Mouse (Mus musculus) spleen, adult 2 months (tissue): ENCODE results near the gene Radil.

Source experiments
- CTCF ChIP-seq: fragments of 200-500 bp; IDR thresholded peaks from 2 replicates; pipeline ENCODE4 v1.5.1; 2011; ENCODE audit warnings: mild to moderate bottlenecking, inconsistent platforms; ENCODE audit not compliant: insufficient read depth, insufficient read length, insufficient replicate concordance; ENCODE audit errors: extremely low read depth
- POLR2A ChIP-seq: fragments of 200-500 bp; IDR thresholded peaks from 2 replicates; pipeline ENCODE4 v1.6.1; 2011; ENCODE audit warnings: low read depth, low read length, inconsistent platforms

- no peak for TF ChIP-seq CTCF
- TF ChIP-seq POLR2A: no peak
Measured at GRCm38 (mm10) chr5:142462641-142462948, 88.3 kb downstream of the Radil start.
